Mouse (Mus musculus): ENCODE measurements around the gene Pcdh18. TPM values are rescaled to one million over a fixed set of nuclear protein-coding genes. Genes with fewer than 3 reads are reported as not detected.

The Pcdh18 gene
- polyA plus RNA-seq (2014; fragmentation: Illumina TruSeq; extraction: RNeasy Lipid Tissue Mini Kit (QIAGEN cat#74804); ENCODE audit: low read depth, low replicate concordance): 3.5 TPM

GRCm38 (mm10) chr3:49756870-49757625 is at the start of gene Pcdh18:
TSS of gene Pcdh18 (minus strand) at chr3:49757325.

